Mouse (Mus musculus): ENCODE results near the gene Ccnt1. TPM values are rescaled to one million over a fixed set of nuclear protein-coding genes. Genes with fewer than 3 reads are reported as not detected.

Gene Ccnt1
- polyA plus RNA-seq, 1 experiment from 2014 or later = 33.2 TPM

DNA sequence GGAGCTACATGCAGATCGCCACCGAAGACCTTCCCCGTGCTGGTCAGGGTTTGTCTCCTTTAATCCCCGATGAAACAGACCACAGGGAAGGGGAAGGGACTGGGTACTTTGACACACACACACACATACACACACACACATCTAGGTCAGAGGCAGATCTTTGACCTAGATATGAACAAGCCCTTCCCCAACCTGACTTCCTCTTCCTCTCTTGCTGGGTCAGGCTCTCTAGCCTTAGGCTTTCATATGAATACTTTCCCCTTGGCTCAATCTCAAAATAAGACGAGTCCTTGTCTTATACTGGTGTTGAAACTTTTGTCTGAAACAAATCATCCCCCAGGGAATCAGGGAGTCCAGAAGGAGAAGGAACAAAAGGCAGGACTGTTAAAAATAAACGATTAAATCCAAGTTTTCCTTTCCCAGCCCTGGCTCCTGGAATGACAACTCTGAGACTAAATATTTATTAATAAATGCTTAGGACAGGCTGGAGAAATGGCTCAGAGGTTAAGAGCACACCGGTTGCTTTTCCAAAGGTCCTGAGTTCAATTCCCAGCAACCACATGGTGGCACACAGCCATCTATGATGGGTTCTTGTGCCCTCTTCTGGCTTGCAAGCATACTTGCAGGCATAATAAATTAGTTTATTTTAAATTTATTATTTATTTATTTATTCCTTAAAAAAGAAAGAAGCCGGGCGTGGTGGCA is 64.3 kb downstream of the Ccnt1 start:
- H3K36me3 ChIP-seq = no peaks in the 10 kb centered on the region
- no peak overlapping the region for H3K27ac ChIP-seq
- no peak for ATAC-seq (replicated peaks; ENCODE audit: insufficient number of reproducible peaks, insufficient read depth, low FRiP score, low read depth)
- H3K4me2 ChIP-seq = no peak overlapping the region
- peaks cover 7% of the 10 kb centered on the region; the same call in 1 of the 2 replicates for H3K27me3 ChIP-seq
- no peaks in the 10 kb centered on the region for H3K9me3 ChIP-seq (replicated peaks)
- no peak overlapping the region for H3K4me3 ChIP-seq
- 68% methylated on average over 9 of the region's 9 CpGs for WGBS
- peaks cover 7% of the 10 kb centered on the region for H3K4me1 ChIP-seq (replicated peaks)
- no peak overlapping the region for H3K9ac ChIP-seq

DNA sequence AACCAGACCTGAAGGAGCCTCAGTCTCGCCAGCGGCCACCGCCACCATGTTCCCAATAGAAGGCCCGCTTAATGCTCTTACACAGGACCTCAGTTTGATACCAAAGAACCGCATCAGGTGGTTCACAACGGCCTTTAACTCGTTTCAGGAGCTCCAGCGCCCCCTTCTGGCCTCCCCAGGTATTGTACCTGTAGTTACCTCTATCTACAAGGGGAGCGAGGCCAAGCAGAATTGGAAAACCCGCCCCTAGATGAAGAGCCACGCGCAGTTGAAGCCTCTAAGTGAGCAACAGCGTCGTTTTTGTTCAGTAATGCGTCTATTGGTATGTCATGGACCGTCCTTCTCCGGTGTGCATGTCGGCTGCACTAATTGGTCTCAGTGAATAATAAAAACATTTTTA is 66.2 kb downstream of the Ccnt1 start:
- Histone ChIP-seq H3K27me3 (peaks cover 7% of the 10 kb centered on the region; the same call in 1 of the 2 replicates), H3K4me2 (no peak overlapping the region), H3K4me3 (no peak overlapping the region), H3K36me3 (no peaks in the 10 kb centered on the region), H3K9me3 (replicated peaks) (no peaks in the 10 kb centered on the region), H3K27ac (no peak overlapping the region), H3K9ac (no peak overlapping the region), H3K4me1 (replicated peaks) (peaks cover 2% of the 10 kb centered on the region)
- ATAC-seq (replicated peaks; ENCODE audit: insufficient number of reproducible peaks, insufficient read depth, low FRiP score, low read depth) = no peak
- WGBS = 14% methylated on average over 18 of the region's 18 CpGs

DNA sequence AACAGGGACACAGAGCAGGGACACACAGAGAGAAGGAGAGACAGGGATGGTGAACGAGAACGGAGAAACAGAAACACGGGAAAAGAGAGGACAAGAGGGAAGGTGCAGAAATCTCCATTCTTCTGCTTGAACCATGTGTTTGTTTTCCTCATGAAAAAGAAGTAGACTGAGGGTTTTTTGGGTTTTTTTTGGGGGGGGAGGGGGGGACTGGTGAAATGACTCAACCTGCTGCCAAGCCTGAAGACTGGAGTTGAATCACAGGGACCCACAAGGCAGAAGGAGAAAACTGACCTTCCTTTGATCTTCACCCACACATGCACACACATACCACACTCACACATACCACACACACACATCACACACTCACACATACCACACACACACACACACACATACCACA is 67.4 kb downstream of the Ccnt1 start:
- 79% methylated on average over 3 of the region's 3 CpGs for WGBS
- Histone ChIP-seq H3K9ac (no peak overlapping the region), H3K4me2 (no peak overlapping the region), H3K27me3 (peaks cover 7% of the 10 kb centered on the region; the same call in 1 of the 2 replicates), H3K27ac (no peak overlapping the region), H3K36me3 (no peaks in the 10 kb centered on the region), H3K9me3 (replicated peaks) (no peaks in the 10 kb centered on the region), H3K4me1 (replicated peaks) (peaks cover 2% of the 10 kb centered on the region), H3K4me3 (no peak overlapping the region)
- ATAC-seq (replicated peaks; ENCODE audit: insufficient number of reproducible peaks, insufficient read depth, low FRiP score, low read depth) = no peak

DNA sequence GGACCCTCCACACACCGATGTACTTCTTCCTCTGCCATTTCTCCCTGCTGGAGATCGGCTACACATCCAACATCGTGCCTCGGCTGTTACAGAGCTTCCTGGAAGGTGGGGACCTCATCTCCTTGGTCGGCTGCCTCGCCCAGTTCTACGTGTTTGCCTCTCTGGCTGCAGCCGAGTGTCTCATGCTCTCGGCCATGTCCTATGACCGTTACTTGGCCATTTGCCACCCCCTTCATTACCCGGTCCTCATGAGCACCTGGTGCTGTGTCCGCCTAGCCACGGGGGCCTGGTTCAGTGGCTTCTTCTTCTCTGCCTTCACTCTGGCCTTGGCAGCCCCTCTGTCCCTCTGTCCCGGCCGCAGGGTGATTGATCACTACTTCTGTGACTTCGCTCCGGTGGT is 73.1 kb downstream of the Ccnt1 start:
- no peak for ATAC-seq (replicated peaks; ENCODE audit: insufficient number of reproducible peaks, insufficient read depth, low FRiP score, low read depth)
- no peaks in the 10 kb centered on the region for H3K9me3 ChIP-seq (replicated peaks)
- WGBS = 85% methylated on average over 17 of the region's 17 CpGs

DNA sequence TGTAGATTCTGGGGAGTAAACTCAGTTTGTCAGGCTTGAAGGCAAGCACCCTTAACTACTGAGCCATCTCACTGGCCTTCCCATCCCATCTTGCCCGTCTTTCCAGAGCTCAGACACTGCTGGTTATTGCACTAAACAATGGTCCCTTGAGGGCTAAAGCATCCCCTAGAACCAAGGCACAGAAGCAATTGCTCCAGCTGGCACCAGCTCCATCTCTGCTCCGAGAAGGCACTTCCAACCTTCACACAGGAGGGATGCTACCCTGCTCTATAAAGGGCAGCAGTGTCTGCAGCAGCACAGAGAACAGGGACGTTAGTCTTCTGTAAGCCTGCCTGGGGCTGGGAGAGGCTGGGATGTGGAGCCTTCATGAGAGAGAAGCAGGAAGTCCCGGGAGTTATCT is 78.6 kb downstream of the Ccnt1 start, which contains the start of gene Olfr279:
Olfr279 (plus strand) TSS at position 301 of the 400 bp plus-strand sequence.
- H3K9me3 ChIP-seq (replicated peaks) = no peaks in the 10 kb centered on the region
- no peak within 1 kb of the TSS for H3K4me3 ChIP-seq
- H3K27me3 ChIP-seq = no peaks in the 10 kb centered on the region
- no peak for ATAC-seq (replicated peaks; ENCODE audit: insufficient number of reproducible peaks, insufficient read depth, low FRiP score, low read depth)
- H3K27ac ChIP-seq = no peak within 1 kb of the TSS
- no peaks in the 10 kb centered on the region for H3K36me3 ChIP-seq
- no peak within 1 kb of the TSS for H3K9ac ChIP-seq
- WGBS = 46% methylated on average over 4 of the region's 4 CpGs
- H3K4me2 ChIP-seq = no peak within 1 kb of the TSS
- no peaks in the 10 kb centered on the region for H3K4me1 ChIP-seq (replicated peaks)

More for the DNA sequence above, 73.1 kb downstream of the Ccnt1 start:
- H3K36me3 ChIP-seq = no peaks in the 10 kb centered on the region
- H3K9ac ChIP-seq = no peak overlapping the region
- 0 out of 2 replicates have a peak, but pooled peaks cover under 1% of the 10 kb centered on the region for H3K27me3 ChIP-seq
- no peaks in the 10 kb centered on the region for H3K4me1 ChIP-seq (replicated peaks)
- no peak overlapping the region for H3K4me2 ChIP-seq
- no peak overlapping the region for H3K27ac ChIP-seq
- no peak overlapping the region for H3K4me3 ChIP-seq

DNA sequence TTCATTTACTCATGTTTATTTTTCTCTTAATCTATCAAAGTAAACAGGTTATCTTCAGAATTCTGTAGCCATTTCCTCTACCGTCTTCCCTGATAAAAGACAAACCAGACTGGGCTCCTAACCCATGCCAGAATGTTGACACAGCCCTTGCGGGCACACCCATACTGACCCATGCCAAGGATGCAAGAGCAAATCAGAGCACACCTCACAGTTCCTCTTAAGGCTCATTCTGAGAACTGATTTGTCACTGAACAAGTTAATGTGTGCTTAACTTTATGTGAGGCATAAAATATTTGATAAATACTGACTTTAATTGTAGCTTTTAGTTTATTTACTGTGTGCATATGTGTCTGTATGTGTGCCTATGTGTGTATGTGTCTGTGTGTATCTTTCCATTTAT is 79.4 kb downstream of the Ccnt1 start:
- no peaks in the 10 kb centered on the region for H3K27me3 ChIP-seq
- H3K4me1 ChIP-seq (replicated peaks) = no peaks in the 10 kb centered on the region
- no peak overlapping the region for H3K4me3 ChIP-seq
- 47% methylated on average over 2 of the region's 2 CpGs for WGBS
- H3K36me3 ChIP-seq = no peaks in the 10 kb centered on the region
- H3K27ac ChIP-seq = no peak overlapping the region
- no peak for ATAC-seq (replicated peaks; ENCODE audit: insufficient number of reproducible peaks, insufficient read depth, low FRiP score, low read depth)
- H3K9ac ChIP-seq = no peak overlapping the region
- H3K9me3 ChIP-seq (replicated peaks) = no peaks in the 10 kb centered on the region
- H3K4me2 ChIP-seq = no peak overlapping the region

Small RNAs within 50 kb of the gene (microRNA-seq; reads per million reads assigned to microRNA genes)
- gene Mir1291 = not detected

Other genes starting within 250 kb of the Ccnt1 start
- not detected in 2 replicates for gene Olfr284, start 229.9 kb downstream of the Ccnt1 start, polyA plus RNA-seq (2015; fragmentation: Nextera tagmentation; extraction: Ambion mirVana)
- gene Olfr283, start 190.0 kb downstream of the Ccnt1 start, polyA plus RNA-seq (2015; fragmentation: Nextera tagmentation; extraction: Ambion mirVana) = not detected in 2 replicates
- gene Olfr282, start 139.7 kb downstream of the Ccnt1 start, polyA plus RNA-seq (2015; fragmentation: Nextera tagmentation; extraction: Ambion mirVana) = not detected in 2 replicates
- gene Olfr281, start 118.3 kb downstream of the Ccnt1 start, polyA plus RNA-seq (2015; fragmentation: Nextera tagmentation; extraction: Ambion mirVana) = not detected in 2 replicates
- gene OR5BS1P, start 101.0 kb downstream of the Ccnt1 start, polyA plus RNA-seq (2015; fragmentation: Nextera tagmentation; extraction: Ambion mirVana) = not detected in 2 replicates
- gene Lalba, start 88.2 kb downstream of the Ccnt1 start, polyA plus RNA-seq (2015; fragmentation: Nextera tagmentation; extraction: Ambion mirVana) = not detected in 2 replicates
- gene Olfr279, start 78.5 kb downstream of the Ccnt1 start, polyA plus RNA-seq (2015; fragmentation: Nextera tagmentation; extraction: Ambion mirVana) = not detected in 2 replicates
- gene Kansl2, start 36.7 kb downstream of the Ccnt1 start, polyA plus RNA-seq (2015; fragmentation: Nextera tagmentation; extraction: Ambion mirVana) = 70.0 and 81.2 TPM in 2 replicates
- 0.40 and 0.74 TPM in 2 replicates for gene 4930415O20Rik, start 81 bp upstream of the Ccnt1 start, polyA plus RNA-seq (2015; fragmentation: Nextera tagmentation; extraction: Ambion mirVana)
- gene Adcy6, start 39.2 kb upstream of the Ccnt1 start, polyA plus RNA-seq (2015; fragmentation: Nextera tagmentation; extraction: Ambion mirVana) = 36.5 and 43.0 TPM in 2 replicates
- gene Cacnb3, start 59.9 kb upstream of the Ccnt1 start, polyA plus RNA-seq (2015; fragmentation: Nextera tagmentation; extraction: Ambion mirVana) = 8.7 and 12.8 TPM in 2 replicates
- 16.1 and 17.8 TPM in 2 replicates for gene Ddx23, start 92.0 kb upstream of the Ccnt1 start, polyA plus RNA-seq (2015; fragmentation: Nextera tagmentation; extraction: Ambion mirVana)
- 1.1 and 1.2 TPM in 2 replicates for gene Rnd1, start 106.5 kb upstream of the Ccnt1 start, polyA plus RNA-seq (2015; fragmentation: Nextera tagmentation; extraction: Ambion mirVana)
- 0.87 and 1.0 TPM in 2 replicates for gene Ccdc65, start 137.3 kb upstream of the Ccnt1 start, polyA plus RNA-seq (2015; fragmentation: Nextera tagmentation; extraction: Ambion mirVana)
- gene Fkbp11, start 157.3 kb upstream of the Ccnt1 start, polyA plus RNA-seq (2015; fragmentation: Nextera tagmentation; extraction: Ambion mirVana) = 20.9 and 26.6 TPM in 2 replicates
- 29.5 and 41.5 TPM in 2 replicates for gene Arf3, start 192.3 kb upstream of the Ccnt1 start, polyA plus RNA-seq (2015; fragmentation: Nextera tagmentation; extraction: Ambion mirVana)
- 0.46 TPM in 1 of 2 replicates, not detected in the other for gene Wnt10b, start 207.2 kb upstream of the Ccnt1 start, polyA plus RNA-seq (2015; fragmentation: Nextera tagmentation; extraction: Ambion mirVana)
- gene Wnt1, start 218.9 kb upstream of the Ccnt1 start, polyA plus RNA-seq (2015; fragmentation: Nextera tagmentation; extraction: Ambion mirVana) = not detected in 2 replicates
- gene Ddn, start 238.6 kb upstream of the Ccnt1 start, polyA plus RNA-seq (2015; fragmentation: Nextera tagmentation; extraction: Ambion mirVana) = 0.32 and 0.66 TPM in 2 replicates